Mouse (Mus musculus) gastrocnemius, postnatal 25 days (tissue): Measurements from ENCODE around the gene Pfn4. TPM values are rescaled to one million over a fixed set of nuclear protein-coding genes. Genes with fewer than 3 reads are reported as not detected.
"Not testable (repeated sequence)": the region's sequence is repeated elsewhere in the genome, so short reads cannot be mapped to it uniquely, and the experiment has no call there.

ENCODE experiments used
- DNase-seq: peaks from one replicate; pipeline ENCODE4 v3.0.0; 2022
- long read RNA-seq, 2 experiments: library from polyadenylated mRNA; stranded (forward); transcript quantifications; one replicate each; pipeline ENCODE4 v2.0.0; 2021
- total RNA-seq, 2 experiments: library from RNA; stranded (reverse); gene quantifications; 1 replicate in 1 of 2; 2 replicates in 1 of 2; pipeline ENCODE4 v1.2.3; 2021

Pfn4 gene
- 1 to 10 TPM; 1.4 TPM for total RNA-seq
- long read RNA-seq, experiment 1, partial matches to known transcripts = 0 of 1 reads
- long read RNA-seq, experiment 1, other reads (novel, unspliced or antisense) = 1 of 1 reads
- long read RNA-seq, experiment 2, partial matches to known transcripts = 0 of 2 reads
- long read RNA-seq, experiment 2, other reads (novel, unspliced or antisense) = 0 of 2 reads

DNA sequence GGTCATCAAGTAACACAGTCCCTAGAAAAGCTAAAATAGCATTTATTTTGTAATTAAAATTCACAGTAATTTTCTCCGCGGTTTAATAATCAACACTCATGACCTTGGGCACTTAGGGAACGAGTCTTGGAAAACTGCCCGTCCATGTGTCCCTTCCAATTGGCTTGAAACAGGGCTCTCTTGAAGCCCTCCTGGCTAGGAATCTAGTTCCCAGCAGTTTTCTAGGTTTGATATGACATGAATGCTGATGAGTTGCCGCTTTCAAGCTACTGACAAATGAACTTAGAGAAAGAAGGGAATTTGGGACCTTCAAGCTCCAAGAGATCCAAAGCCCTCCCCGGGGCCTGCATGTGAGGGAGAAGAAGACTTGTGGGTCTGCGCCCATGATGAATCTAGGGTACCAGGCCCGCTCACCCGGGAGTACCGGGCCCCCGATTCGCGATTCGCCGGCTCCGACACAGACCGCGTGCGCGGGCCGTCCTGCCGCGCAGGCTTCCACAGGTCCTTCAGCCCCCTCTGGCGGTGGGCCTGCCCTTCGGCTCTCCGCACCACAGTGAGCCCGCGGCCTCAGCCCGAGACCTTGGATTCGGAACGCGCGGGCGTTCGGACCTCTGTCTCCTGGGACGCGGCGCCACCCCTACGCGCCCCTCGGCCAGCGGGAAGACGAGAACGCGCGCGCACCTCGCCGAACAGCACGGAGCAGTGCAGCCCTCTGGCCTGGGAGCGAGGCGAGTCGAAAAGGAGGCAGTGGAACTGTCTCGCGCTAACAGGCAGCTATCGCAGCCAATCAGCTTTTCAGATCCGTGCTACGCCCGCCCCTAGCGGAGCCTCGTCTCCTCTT is at the start of gene Pfn4, which contains the start of gene Fam228b:
Gene Pfn4, plus strand, starts transcription at position 531 of the 841 bp plus-strand sequence.
Gene Fam228b, minus strand, starts transcription at position 776 of the 841 bp plus-strand sequence.
- DNase-seq = peak; percentile 93

- no peak for DNase-seq
These were observed 49.6 kb upstream of the Pfn4 start for GRCm38 (mm10) chr12:4719066-4719761.

- DNase-seq = no peak
These were observed 48.8 kb upstream of the Pfn4 start for GRCm38 (mm10) chr12:4719762-4720754.

DNA sequence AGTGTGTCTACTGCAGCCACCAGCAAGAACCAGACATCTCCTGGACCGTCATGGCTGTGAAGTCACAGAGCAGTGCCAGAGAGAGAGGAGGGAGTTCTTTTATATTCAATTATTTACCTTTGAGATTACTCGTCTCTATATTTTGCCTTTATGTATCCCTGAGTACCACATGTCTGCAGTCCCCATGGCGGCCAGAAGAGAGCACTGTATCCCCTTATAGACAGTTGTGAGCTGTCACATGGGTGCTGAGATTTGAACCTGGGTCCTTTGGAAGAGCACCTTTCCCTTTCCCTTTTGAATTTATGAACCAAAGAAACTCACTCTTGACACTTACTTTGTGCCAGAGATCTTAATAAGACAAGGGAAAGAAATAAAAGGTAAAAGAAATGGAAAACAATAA is 39.7 kb upstream of the Pfn4 start:
- DNase-seq = no peak

DNA sequence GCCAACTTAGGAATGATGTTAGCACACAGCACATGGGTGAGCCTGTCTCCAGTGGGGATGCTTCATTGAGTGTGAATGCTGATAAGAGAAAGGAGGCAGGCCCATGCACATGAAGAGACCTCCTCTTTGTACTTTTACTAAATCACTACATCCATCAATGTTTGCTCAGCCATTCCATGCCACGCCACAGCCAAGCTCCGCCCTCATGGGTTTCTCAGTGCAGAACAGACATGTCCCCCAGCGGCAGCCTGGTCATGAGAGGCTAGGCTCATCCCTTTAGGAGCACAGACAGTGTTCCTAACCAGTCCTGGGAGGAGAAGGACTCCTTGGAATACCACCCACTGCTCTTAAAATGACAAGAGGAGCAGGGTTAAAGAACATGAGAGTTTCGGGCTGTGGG is 37.2 kb upstream of the Pfn4 start:
- DNase-seq = no peak

- no peak for DNase-seq
These were observed 36.5 kb upstream of the Pfn4 start for GRCm38 (mm10) chr12:4732332-4732731.

DNA sequence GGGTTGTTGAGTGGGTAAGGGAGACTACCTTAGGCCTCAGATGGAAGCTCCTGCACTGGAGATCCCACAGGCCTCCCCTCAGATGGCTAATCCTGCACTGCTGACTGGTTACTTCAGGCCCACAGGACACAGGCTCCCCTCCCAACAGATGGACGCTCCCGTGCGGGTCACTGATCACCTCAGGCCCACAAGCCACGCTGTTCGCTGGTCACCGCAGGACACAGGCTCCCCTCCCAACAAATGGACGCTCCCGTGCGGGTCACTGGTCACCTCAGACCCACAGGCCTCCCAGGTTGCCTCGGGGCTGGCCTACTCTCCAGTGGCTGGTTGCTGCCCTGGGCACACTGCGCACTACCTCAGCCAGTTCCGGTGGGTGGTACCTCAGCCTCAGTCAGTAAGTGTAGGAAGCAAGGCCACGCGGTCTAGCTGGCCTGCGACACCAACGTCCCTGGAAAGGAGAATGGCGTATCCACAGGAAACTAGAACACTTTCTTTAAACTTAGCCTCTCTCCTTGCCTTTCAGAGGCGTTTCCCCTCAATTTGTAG is 30.7 kb upstream of the Pfn4 start, which contains the start of gene Fam228a:
Gene Fam228a, minus strand, starts transcription at position 400 of the 546 bp plus-strand sequence.
- no peak for DNase-seq

DNA sequence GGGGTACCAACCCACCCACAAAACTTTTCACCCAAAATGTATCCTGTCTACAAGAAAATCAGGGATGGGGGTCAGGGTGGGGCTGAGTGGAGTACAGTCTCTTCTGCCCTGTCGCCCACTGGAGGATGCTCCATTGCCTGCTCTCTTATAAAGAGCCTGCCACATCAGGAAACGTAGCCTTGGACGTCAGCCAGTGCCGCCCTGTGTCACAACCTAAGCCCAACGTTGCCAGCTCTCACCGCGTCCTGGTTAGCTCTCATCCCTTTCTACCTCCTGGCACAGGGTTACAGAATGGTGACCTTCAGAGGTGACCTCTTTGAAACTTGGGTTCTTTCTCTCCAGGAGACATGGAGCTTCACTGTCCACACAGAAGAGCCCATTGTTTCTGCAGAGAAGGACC is 28.0 kb upstream of the Pfn4 start:
- no peak for DNase-seq

DNA sequence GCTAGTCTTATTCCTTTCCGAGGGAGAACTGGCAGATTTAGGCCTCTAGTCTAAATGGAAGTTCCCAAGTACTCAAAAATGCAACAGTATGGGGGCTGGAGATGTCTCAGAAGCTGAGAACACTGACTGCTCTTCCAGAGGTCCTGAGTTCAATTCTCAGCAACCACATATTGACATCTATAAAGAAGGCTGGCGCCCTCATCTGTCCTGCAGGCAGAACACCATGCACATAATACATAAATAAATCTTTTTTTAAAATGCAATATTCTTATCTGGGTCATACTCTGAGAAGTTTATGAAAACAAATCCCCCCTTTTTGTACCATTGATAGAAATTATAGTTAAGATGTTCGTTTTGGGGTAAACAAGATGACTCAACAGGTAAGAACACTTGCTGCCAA is 26.6 kb upstream of the Pfn4 start:
- no peak for DNase-seq

- DNase-seq = peak; percentile 39
These were observed 24.3 kb upstream of the Pfn4 start for GRCm38 (mm10) chr12:4744486-4744885.

- DNase-seq = not testable (repeated sequence)
These were observed 14.4 kb upstream of the Pfn4 start for GRCm38 (mm10) chr12:4754451-4754850.

GRCm38 (mm10) chr12:4757060-4757459 is 11.8 kb upstream of the Pfn4 start:
- DNase-seq = no peak

GRCm38 (mm10) chr12:4769333-4769723 is 506 bp downstream of the Pfn4 start:
- no peak for DNase-seq

DNA sequence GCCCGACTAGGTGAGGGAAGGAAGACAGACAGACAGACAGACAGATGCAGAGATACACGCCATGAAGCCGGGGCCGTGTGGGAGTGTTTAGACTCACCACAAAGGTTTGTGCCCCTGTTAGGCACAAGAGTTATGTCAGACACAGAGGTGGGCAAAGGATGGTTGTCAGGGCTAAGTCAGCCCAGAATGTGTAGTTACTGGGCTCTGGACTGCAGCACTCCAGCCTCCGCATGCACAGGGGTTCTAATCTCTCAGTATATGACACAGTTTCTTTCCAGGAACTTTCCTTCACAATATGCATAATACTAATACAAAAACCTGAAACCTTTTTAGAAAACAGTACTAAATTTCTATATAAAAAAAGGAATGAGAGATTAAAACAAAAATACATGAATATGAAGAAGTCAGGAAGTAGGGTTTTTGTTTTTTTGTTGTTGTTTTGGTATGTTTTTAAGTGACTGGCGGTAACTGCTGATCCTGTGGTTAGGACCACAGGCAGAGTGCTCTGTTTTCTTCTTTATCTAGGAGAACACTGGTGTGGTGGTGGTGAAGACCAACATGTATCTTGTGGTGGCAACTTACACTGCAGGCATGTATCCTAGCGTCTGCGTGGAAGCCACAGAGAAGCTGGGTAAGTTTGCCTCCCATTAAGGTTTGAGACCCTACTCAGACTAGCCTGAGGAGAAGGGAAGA is 6.2 kb downstream of the Pfn4 start:
- no peak for DNase-seq

GRCm38 (mm10) chr12:4775588-4775949 is 6.7 kb downstream of the Pfn4 start:
- no peak for DNase-seq

- DNase-seq = no peak
These were observed 8.9 kb downstream of the Pfn4 start for GRCm38 (mm10) chr12:4777734-4778133.

DNA sequence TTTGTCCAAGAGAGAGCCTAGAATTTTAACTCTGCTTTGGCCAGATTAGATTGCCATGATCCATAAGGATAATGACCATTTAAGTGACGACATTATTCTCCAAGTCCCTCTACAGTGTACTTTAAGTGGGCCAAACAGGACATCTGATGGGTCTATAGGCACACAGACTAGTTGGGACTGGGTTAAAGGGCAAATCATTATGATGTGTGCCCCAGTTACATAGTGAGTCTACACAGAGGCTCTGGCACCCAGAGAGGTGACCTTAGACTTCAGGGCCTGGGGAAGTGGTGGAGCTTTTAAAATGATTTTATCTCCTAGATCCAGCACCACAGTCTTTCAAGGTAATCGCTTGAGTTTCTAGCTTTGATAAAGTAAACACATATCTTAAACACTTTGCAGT is 11.4 kb downstream of the Pfn4 start:
- no peak for DNase-seq

DNA sequence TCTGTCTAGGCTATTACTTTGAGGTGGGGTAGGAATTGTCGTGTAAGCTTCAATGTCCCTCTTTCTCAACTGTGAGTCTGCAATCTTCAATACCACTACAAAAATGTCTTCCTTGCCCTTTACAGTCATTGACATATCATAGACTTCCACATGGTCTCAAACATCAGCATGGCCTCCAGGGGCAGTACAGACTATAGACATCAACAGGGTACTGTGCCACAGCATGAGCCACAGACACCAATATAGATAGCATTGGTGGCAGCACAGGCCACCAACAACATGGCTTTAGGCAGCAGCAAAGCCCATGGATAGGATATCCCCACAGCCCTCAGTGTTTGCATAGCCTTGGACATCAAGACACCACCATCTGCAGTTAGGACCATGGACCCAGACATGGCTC is 12.4 kb downstream of the Pfn4 start:
- no peak for DNase-seq

GRCm38 (mm10) chr12:4781725-4782404 is 13.0 kb downstream of the Pfn4 start:
- DNase-seq = not testable (repeated sequence)

DNA sequence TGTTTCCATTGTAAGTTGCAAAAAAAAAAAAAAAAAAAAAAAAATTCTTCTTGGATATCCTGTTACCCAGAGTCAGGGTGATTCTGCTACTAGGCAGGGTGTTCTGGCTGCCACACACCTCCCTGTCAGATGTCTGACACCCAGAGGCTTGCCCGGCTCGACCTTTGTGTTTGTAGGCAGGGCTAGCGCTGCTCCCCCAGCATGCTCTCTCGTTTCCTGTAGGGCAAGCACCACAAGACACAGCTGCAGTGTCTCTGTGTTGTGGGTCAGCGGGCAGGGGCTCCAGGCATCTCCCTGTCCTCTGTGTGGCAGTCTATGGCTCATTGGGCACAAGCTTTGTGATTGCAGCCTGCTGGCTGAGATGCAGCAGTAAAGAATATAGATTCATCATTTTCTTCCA is 14.8 kb downstream of the Pfn4 start:
- no peak for DNase-seq
